Mouse (Mus musculus) CD4-positive, CD25-positive, alpha-beta regulatory T cell, adult 4 months (primary cell): ENCODE results near the gene Tmem45b. TPM values are rescaled to one million over a fixed set of nuclear protein-coding genes. Genes with fewer than 3 reads are reported as not detected.

Source experiments
- ATAC-seq: one replicate; pipeline ENCODE4 v1.8.0; 2017
- polyA plus RNA-seq, 2 experiments: library from polyadenylated mRNA; unstranded; fragments of 100-300 nt; shearing (Covaris generic); gene quantifications; one replicate each; pipeline ENCODE4 v1.2.1; 2017

Gene Tmem45b
- polyA plus RNA-seq, 2 experiments from 2014 or later: not detected

DNA sequence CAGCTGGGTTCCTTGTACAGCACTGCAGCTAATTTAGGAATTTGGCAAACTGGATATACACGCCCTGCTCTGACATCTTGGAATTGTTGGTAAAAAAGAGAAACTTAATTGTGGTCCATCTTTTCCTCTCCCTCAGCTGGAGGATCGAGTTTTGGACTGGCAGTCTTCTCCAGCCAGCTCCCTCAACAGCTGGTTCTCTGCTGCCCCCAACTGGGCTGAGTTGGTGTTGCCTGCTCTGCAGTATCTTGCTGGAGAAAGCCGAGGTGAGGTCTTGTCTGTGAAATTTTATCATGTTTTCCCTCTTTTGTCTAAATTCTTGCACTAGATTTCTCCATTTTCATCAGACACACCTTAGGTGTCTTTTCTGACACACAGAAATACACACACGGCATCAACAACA, 63.8 kb downstream of the Tmem45b start:
- ATAC-seq: peak; percentile 78

DNA sequence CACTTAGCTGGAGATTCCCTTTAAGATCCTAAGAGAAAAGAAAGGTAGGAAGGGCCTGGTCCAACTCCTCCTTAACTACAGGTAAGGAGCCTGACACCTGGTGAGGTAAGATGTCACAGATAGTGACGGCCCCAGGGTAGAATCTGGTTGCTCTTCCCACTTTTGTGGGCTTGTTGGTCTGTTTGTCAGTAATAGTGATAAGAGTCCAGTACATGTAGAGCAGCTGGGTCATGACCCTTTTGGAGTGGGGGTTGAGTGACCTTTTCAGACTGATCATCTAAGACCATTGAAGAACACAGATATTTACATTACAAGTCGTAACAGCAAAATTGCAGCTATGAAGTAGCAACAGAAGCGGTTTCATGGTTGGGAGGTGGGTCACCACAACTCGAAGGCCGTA, 77.1 kb downstream of the Tmem45b start:
- no peak for ATAC-seq

DNA sequence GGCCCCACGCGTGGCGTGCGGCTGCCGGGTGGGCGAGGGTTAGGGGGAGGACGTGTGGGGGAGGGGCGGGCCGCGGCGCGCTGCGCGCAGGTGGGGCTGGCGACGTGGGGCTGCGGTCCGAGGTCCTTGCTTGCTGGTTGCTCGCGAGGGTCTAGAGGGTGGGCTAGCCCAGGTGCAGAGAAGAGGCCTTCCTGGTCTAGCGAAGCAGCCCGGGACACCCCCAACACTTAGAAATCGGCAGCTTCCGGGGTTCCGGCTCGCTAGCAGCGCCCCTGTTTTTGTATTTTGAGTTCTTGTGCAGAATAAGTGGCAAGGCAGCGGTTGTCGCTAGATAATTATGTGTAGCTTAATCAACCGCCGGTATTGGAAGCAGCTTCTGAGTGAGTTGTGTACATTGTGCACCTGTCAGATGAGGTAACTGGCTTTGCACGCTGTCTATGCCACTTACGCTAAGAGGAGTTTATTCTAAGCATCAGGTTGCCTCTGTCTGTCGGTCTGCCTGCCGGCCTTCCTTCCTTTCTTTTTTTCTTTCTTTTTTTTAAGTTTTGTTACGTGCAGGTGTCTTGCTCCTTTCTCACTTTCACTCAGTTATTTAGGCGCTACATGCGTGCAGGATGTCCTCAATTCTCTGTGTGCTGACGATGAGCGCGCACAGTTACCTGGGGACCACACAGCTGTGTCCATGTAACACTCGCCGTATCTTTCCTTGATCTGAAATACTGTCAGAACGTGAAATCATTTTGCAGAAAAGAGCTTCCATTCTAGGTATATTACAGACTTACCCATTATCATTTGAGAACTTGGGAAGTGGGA, 77.7 kb downstream of the Tmem45b start:
- peak; percentile 35 for ATAC-seq

DNA sequence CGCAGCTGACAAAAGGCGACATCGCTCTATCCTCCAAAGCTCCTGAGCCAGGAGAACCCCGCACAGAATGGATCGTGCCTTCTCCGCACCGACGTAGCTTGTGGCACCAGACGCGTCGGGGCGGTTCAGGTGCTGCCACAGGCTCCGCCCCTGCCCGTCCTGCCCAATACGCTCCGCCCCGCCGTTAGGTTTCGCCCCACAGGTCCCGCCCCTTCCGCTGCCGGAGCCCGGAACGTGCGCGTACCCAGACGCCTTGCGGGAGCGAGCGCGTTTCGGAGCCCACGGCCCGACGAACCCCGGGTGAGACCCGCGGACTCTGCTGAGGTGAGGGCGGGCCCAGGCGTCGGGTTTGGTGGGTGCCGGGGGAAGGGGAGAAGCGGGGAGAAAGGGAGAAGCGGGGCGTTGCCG, 78.3 kb downstream of the Tmem45b start, which contains the start of gene Nfrkb:
Gene Nfrkb (plus strand): TSS at position 246 of the 408 bp plus-strand sequence.
- peak; percentile 97 for ATAC-seq

DNA sequence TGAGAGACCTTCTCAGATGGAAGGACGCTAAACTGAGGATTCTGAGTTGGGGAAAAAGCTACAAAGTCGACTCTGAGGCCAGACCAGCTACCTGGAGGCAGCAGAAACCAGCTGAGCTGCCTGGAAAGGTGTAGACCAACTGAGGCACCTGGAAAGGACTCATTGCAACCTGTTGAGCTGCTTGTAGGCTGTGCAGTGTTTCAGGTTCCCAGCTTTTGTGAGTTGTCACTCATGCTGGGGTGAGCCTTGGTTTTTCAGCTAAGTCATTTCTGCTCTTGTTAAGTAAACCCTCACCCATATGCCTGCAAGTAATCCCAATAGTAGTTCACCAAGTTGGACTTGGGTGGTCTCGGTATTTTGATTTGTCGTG, 78.8 kb downstream of the Tmem45b start:
- peak; percentile 30 for ATAC-seq

DNA sequence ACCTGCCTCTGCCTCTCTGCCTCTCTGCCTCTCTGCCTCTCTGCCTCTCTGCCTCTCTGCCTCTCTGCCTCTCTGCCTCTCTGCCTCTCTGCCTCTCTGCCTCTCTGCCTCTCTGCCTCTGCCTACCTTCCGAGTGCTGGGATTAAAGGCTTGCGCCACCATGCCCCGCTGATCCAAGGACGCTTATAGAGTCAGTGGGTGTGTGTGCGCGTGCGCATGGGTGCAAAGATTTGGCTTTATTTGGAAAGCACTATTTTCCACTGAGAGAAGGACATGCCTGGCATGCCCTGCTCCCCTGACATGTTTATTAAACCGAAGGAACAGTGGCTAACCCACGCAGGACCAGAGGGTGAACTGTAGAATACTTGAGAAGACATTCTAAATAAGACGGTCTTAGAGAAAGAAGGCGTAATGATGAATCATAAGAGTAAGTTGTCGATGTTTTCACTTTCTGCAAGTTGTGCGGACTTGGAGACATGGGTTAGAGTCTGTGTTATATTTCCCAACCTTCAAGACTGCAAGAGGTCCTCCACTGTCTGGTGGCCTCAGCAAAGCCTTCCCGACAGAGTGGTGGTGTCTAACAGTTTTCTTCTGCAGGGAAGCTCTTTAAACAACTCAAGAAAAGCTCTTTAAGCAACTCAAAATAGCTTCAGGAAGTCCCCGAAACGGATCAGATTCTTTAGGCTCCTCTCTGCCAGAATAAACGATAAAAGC, 79.3 kb downstream of the Tmem45b start:
- no peak for ATAC-seq

DNA sequence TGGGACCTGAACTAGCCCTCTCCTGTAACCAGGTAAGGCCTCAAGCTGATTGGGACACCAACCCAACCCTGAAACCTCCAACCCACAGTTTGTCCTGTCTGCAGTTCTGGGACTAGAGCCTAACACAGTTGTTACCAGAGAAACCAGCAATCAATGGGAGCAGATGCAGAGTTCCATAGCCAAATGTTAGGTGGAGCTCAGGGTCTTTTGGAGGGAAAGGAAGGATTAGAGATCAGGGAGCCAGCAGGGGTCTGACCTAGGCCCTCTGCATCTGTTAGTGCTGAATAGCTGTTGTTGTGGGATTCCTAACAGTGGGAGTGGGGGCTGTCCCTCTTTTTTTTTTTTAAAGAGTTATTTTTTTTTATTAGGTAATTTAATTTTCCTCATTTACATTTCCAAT, 87.6 kb downstream of the Tmem45b start:
- no peak for ATAC-seq

Other genes starting within 250 kb of the Tmem45b start
- gene Prdm10, start 183.9 kb downstream of the Tmem45b start, polyA plus RNA-seq: 10 to 100 TPM in 1 of 2 experiments, 1 to 10 TPM in 1; 9.6 to 10.1 TPM
- 10 to 100 TPM; 37.1 to 54.1 TPM for gene Nfrkb, start 78.3 kb downstream of the Tmem45b start, polyA plus RNA-seq